Comparison of ENCODE assay signal across 7 mouse cellular contexts in genomic region chr19:10456752-10457483, GRCm38 (mm10). TPM values are rescaled to one million over a fixed set of nuclear protein-coding genes. Genes with fewer than 3 reads are reported as not detected.
DNase-seq lines count a peak whose midpoint lies in the region; ATAC-seq and TF ChIP-seq lines count a peak whose summit lies in the region.

Lrrc10b (minus strand) TSS chr19:10457473.

- H3K4me2 ChIP-seq in heart, embryonic 14.5 days (ENCODE audit: low read length), result peak within 1 kb of the TSS; percentile 74
- peak within 1 kb of the TSS; percentile 62 for H3K4me2 ChIP-seq in liver, embryonic 15.5 days
- peak within 1 kb of the TSS; percentile 87 for H3K4me2 ChIP-seq in neural tube, embryonic 15.5 days

- ATAC-seq in heart, embryonic 14.5 days (ENCODE audit: insufficient number of reproducible peaks, insufficient read depth, low FRiP score, low read depth), result no peak
- no peak for ATAC-seq in liver, embryonic 15.5 days (ENCODE audit: insufficient read depth)
- ATAC-seq in neural tube, embryonic 15.5 days (ENCODE audit: low FRiP score), result peak; percentile 82

- no peak for TF ChIP-seq POLR2A in thymus, adult 2 months (IDR thresholded peaks at IDR 0.05; ENCODE audit: control insufficient read depth, extremely low read depth, insufficient read depth, low read length, poor library complexity)

- H3K36me3 ChIP-seq in heart, embryonic 14.5 days (ENCODE audit: control insufficient read depth, insufficient read depth, low read length), result no peaks in the 10 kb centered on the region
- no peaks in the 10 kb centered on the region for H3K36me3 ChIP-seq in liver, embryonic 15.5 days (replicated peaks)
- H3K36me3 ChIP-seq in neural tube, embryonic 15.5 days, result no peaks in the 10 kb centered on the region
- H3K36me3 ChIP-seq in thymus, adult 2 months (ENCODE audit: control insufficient read depth, insufficient read depth, low read length), result no peaks in the 10 kb centered on the region

- peaks cover 98% of the 10 kb centered on the region for H3K27me3 ChIP-seq in heart, embryonic 14.5 days (ENCODE audit: control insufficient read depth, insufficient read depth, low read length)
- H3K27me3 ChIP-seq in liver, embryonic 15.5 days, result peaks cover 99% of the 10 kb centered on the region
- H3K27me3 ChIP-seq in neural tube, embryonic 15.5 days (replicated peaks), result peaks cover 62% of the 10 kb centered on the region
- peaks cover 16% of the 10 kb centered on the region for H3K27me3 ChIP-seq in thymus, adult 2 months (ENCODE audit: control insufficient read depth, insufficient read depth, low read length)

- no peaks in the 10 kb centered on the region for H3K9me3 ChIP-seq in heart, embryonic 14.5 days (ENCODE audit: control insufficient read depth, low read length)
- no peaks in the 10 kb centered on the region for H3K9me3 ChIP-seq in liver, embryonic 15.5 days (replicated peaks)
- no peaks in the 10 kb centered on the region for H3K9me3 ChIP-seq in neural tube, embryonic 15.5 days (replicated peaks)

- no peak within 1 kb of the TSS for H3K27ac ChIP-seq in heart, embryonic 14.5 days (replicated peaks in 1 of 2; ENCODE audit: control insufficient read depth in 1 of 2, insufficient read depth in 1 of 2, low read depth in 2 of 2, low read length in 2 of 2)
- H3K27ac ChIP-seq in liver, embryonic 15.5 days (replicated peaks), result no peak within 1 kb of the TSS
- H3K27ac ChIP-seq in neural tube, embryonic 15.5 days (replicated peaks), result peak within 1 kb of the TSS; percentile 30
- no peak within 1 kb of the TSS for H3K27ac ChIP-seq in thymus, adult 2 months (ENCODE audit: control insufficient read depth, insufficient read depth, low read length)

- 0 out of 2 replicates have a peak, but pooled peaks have one; percentile 24 for TF ChIP-seq CTCF in thymus, adult 2 months (IDR thresholded peaks at IDR 0.05; ENCODE audit: borderline replicate concordance, control insufficient read depth, extremely low read depth, insufficient read depth, low read length, poor library complexity)

- peaks cover 9 to 20% of the 10 kb centered on the region in 2 experiments for H3K4me1 ChIP-seq in heart, embryonic 14.5 days (ENCODE audit: control insufficient read depth in 2 of 2, insufficient read depth in 2 of 2, low read length in 2 of 2)
- peaks cover 16% of the 10 kb centered on the region for H3K4me1 ChIP-seq in liver, embryonic 15.5 days (replicated peaks)
- peaks cover 28% of the 10 kb centered on the region for H3K4me1 ChIP-seq in neural tube, embryonic 15.5 days
- H3K4me1 ChIP-seq in thymus, adult 2 months (replicated peaks; ENCODE audit: control insufficient read depth, insufficient read depth, low read length), result no peaks in the 10 kb centered on the region; the same call in 1 of the 2 replicates

- peak within 1 kb of the TSS; percentile 34; the same call in 1 of the 2 replicates for H3K9ac ChIP-seq in heart, embryonic 14.5 days (ENCODE audit: low read length)
- H3K9ac ChIP-seq in liver, embryonic 15.5 days, result no peak within 1 kb of the TSS
- H3K9ac ChIP-seq in neural tube, embryonic 15.5 days (replicated peaks), result peak within 1 kb of the TSS; percentile 40

- peak within 1 kb of the TSS; percentile 50 to 51 for H3K4me3 ChIP-seq in heart, embryonic 14.5 days (ENCODE audit: control insufficient read depth in 1 of 2, insufficient read depth in 1 of 2, low read depth in 1 of 2, low read length in 2 of 2)
- H3K4me3 ChIP-seq in liver, embryonic 15.5 days (replicated peaks), result peak within 1 kb of the TSS; percentile 45
- peak within 1 kb of the TSS; percentile 45 for H3K4me3 ChIP-seq in neural tube, embryonic 15.5 days (replicated peaks)
- no peak within 1 kb of the TSS for H3K4me3 ChIP-seq in thymus, adult 2 months (ENCODE audit: control insufficient read depth, insufficient read depth, low read length)

- DNase-seq in ZHBTc4 (ENCODE audit: low read depth, low spot score), result peak; percentile 88
- peak; percentile 80 for DNase-seq in embryo, embryonic 10.5 days (ENCODE audit: low spot score)
- DNase-seq in kidney, postnatal 14 days, result peak; percentile 71
- DNase-seq in thymus, adult 2 months, result peak; percentile 49

- WGBS in heart, embryonic 14.5 days, result under 1% methylated on average over 69 of the region's 96 CpGs
- WGBS in liver, embryonic 15.5 days (ENCODE audit: insufficient replicate concordance), result 2% methylated on average over 96 of the region's 96 CpGs
- under 1% methylated on average over 94 of the region's 96 CpGs for WGBS in neural tube, embryonic 15.5 days
- WGBS in thymus, adult 2 months, result 2% methylated on average over 95 of the region's 96 CpGs

RNA-seq across cellular contexts. Expression of gene Lrrc10b, which starts in this region (rescaled TPM):
- 0.09 and 0.22 TPM in 2 replicates for polyA plus RNA-seq in heart, embryonic 14.5 days (2014; fragmentation: Nextera tagmentation; extraction: Ambion mirVana)
- 0.07 TPM in 1 of 2 replicates, not detected in the other for polyA plus RNA-seq in liver, embryonic 15.5 days (2015; fragmentation: Nextera tagmentation; extraction: Ambion mirVana)
- polyA plus RNA-seq in neural tube, embryonic 15.5 days (2015; fragmentation: Nextera tagmentation; extraction: Ambion mirVana), result 1.1 and 1.3 TPM in 2 replicates
- 0.42 and 0.59 TPM in 2 replicates for polyA plus RNA-seq in thymus, adult 2 months (2012; rRNA removed)

Comparison
In these comparisons a context has a peak if more than half of its experiments do, and no peak if none do; other contexts are left out.
1. Peak in DNase-seq in thymus, adult 2 months; RNA of the gene not detected or under 1 TPM.